Mouse (Mus musculus): ENCODE measurements around the gene Junb.

Gene Junb

DNA sequence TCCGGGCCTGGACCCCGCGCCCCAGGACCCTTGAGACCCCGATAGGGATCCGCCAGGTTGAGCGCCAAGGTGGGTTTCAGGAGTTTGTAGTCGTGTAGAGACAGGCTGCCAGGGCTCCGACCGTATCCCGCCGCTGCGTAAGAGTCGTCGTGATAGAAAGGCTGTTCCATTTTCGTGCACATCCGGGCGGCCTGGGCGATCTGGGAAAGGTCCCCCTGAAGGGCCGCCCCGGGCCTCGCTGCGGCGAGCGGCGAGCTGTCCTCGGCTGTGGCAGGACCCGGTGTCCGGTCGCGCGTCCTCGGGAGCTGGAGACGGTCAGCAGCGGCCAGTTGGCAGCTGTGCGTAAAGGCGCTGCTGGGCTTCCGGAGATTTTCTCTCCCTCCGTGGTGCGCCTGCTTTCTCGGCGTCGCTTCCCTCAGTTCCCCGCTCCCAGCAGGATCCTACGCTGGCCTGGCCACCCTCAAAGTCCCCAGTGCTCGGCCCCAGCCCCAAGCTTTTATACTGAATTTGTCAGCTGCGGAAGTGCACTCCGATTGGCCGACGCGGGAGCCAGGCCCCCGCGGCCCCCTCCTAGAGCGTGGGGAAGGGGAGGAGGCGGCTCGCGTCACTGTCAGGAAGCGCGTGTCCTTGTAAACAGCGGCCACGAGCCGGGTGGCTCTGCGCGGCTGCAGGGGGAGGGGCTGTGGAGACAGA, at the start of gene Junb:
Gene Junb (minus strand): TSS at position 471 of the 693 bp plus-strand sequence.
- DNase-seq = peak; percentile 97

DNA sequence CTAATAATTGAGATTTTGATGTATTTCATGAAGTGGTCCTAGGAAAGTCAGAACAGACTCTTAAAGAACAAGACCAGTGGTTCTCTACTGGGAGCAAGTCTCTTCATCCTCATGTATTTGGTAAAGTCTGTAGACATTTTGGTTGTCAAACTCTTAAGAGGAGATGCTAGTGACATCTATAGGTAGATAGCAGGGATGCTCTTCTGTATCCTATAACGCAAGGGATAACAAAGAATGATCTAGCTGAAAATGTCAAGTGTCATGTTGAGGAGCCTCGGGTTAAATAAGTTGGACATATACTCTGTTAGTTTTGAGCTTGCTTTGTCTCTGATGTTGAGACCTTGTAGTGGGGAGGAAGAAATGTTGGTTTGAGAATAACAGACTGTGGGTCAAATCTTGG, 49.4 kb upstream of the Junb start:
- DNase-seq = no peak

DNA sequence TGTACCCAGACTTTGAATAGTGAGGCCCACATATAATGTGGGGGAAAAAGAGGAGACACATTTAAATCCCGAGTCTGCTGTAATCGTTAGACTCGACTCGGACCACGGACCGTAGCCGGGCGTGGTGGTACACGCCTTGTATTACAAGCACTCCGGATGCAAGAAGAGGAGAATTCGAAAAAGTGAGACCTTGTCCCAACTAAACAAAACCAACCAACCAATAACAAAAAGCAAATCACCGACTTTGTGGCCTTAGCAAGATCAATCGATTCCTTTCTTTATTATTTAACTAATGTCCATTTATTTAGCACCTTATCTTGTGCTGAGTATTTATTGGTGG, 49.0 kb upstream of the Junb start:
- no peak for DNase-seq

GRCm38 (mm10) chr8:85026670-85027515, 48.4 kb upstream of the Junb start, which contains the start of gene Trir:
TSS of gene Trir (plus strand) at chr8:85026823.
- peak; percentile 98 for DNase-seq

GRCm38 (mm10) chr8:85025098-85025932, 46.8 kb upstream of the Junb start, which contains the start of gene Asna1:
TSS of gene Asna1 (minus strand) at chr8:85025281.
- peak; percentile 97 for DNase-seq

GRCm38 (mm10) chr8:85023846-85024245, 45.3 kb upstream of the Junb start:
- DNase-seq = no peak

DNA sequence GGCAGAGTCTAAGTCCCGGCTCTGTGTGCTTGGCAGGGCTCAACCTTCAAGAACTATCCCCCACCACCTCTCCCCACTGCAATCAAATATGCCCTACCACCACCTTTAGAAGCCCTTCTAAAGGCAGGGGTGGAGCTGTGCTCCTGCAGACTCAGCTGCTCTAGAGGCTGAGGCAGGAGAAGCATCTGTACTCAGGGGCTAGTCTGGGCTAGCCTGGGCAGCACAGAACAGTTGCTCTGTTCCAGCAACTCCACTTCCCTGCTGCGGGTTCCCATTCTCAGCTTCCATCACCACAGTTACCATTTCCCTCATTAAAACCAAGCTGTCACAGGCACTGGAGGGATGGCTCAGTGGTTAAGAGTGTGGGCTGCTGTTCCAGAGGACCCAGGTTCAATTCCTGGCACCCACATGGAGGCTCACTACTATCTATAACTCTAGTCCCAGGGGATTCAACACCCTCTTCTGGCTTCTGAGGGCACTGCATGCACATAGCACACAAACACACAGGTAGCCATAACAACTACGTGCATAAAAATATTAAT, 43.1 kb upstream of the Junb start:
- DNase-seq = no peak

DNA sequence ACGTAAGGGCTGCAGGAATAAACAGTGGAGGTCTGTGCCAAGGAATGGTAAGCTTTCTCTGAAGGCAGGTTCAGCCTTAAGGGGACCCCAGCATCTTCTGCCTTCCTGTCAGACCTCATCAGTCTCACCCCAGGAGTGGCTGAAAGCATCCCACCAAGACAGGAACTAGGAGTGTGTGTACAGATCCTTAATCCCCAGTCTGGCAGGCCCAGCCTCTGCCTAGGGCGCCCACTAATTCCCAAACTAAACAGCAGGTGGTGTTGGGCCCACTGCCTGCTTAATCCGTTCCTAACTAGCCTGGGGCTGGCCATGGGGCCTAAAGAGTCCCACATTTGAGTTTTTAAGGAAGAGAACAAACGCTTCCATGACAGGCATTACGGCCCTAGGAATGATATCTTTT, 38.7 kb upstream of the Junb start:
- peak; percentile 59 for DNase-seq

- no peak for DNase-seq
Measured at GRCm38 (mm10) chr8:85016724-85017123, 38.2 kb upstream of the Junb start.

DNA sequence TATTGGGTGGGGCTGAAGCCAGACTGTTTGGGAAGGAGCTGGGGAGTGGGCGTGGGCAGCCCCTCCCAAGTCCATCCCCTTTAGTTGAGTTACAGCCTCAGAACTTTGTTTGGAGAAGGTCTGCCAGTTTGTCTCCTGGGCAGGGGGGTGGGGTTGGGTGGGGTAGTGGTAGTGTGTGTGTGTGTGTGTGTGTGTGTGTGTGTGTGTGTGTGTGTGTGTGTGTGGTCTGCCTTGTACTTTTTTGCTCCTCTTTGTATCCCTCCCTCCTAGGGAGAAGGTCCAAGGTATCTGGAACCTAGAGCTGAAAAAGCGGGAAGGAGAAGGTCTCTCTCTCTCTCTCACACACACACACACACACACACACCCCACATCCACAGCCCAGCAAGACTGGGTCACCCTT, 35.9 kb upstream of the Junb start, which contains the start of gene Best2:
Gene Best2 (minus strand): TSS at position 101 of the 400 bp plus-strand sequence.
- no peak for DNase-seq

DNA sequence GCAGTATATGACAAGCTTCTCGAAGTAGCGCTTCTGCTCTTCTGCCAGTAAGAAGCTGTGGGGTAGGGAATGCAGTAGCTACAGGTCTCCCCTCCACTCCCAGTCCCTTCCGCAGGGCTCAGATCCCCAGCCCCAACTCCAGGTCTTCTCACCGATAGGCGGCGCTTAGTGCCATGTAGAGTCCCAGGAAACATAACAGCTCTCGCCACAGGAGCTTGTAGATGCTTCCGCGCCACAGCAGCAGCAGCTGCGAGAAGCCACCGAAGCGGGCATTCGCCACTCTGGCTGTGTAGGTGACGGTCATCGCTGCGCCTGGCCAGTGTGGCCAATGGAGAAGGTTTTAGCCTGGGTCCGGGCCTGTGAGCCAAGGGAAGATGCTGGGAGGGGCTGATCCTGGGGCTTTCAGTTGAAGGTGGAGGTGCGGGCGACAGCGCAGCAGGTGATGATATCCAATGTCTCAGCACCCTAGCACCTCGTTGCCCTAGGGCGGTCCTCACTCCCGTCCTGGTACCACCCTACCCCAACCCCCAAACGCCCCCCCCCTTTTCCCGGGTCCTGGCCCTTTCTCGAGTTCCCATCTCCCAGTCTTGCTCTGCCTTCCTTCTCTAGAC, 34.8 kb upstream of the Junb start:
- DNase-seq = peak; percentile 92

- DNase-seq = no peak
Measured at GRCm38 (mm10) chr8:85011242-85011641, 32.7 kb upstream of the Junb start.

DNA sequence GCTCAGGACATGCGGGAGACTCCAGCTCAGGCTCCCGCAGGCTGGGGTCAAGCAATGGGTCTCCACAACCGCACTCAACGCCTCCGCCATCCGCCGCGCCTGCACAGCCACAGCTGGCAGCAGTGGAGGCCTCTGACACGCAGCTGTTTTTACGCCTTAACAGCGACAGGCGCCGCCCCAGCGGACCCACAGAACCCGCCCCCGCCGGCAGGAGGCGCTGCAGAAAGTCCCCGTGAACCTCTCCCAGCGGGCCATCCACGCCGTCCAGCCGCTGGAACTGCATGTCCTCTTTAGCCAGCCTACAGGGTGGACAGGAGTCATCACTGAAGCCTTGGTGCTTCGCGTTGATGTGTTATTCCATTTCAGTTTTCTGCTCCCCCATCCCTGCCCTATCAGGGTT, 29.2 kb upstream of the Junb start:
- peak; percentile 60 for DNase-seq

DNA sequence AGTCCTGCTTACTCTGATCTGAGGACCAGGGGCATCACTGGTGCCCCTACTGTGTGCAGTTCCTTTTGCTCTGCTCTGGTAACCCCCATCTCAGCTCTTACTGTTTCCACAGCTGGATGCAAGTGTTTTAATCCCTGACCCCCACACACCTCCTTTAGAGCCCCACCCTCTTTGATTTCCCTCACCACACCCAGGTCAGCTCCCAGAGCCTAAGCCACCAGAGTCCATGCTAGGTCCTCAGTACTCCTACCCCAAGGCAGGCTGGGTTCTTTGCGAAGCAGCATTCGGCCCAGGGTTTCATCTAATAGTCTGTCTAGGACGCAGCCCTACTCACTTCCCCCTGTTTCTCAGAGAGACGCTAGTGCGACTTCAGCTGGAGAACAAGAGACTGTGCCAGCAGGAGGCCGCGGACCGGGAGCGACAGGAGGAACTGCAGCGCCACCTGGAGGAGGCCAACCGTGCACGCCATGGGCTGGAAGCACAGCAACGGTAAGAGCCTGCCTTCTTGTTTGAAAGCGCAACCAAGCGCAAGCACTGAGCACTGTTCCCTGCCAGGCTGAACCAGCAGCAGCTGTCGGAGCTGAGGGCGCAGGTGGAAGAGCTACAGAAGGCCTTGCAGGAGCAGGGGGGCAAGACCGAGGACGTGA, 19.3 kb upstream of the Junb start:
- peak; percentile 95 for DNase-seq

DNA sequence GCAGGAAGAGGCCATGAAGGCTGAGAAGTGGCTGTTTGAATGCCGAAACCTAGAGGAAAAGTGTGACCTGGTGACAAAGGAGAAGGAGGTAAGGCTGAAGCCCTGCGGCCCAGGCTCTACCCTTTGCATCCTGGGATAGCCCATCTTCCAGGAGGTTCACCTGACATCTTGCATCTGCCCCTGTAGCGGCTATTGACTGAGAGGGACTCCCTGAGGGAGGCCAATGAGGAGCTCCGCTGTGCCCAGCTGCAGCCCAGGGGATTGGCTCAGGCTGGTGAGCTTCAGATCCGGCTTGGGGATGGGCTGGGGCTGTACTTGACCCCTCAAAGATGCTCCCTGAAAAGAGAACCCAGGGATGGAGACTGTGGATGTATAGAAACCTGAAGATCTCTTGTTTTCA, 18.5 kb upstream of the Junb start:
- no peak for DNase-seq

DNA sequence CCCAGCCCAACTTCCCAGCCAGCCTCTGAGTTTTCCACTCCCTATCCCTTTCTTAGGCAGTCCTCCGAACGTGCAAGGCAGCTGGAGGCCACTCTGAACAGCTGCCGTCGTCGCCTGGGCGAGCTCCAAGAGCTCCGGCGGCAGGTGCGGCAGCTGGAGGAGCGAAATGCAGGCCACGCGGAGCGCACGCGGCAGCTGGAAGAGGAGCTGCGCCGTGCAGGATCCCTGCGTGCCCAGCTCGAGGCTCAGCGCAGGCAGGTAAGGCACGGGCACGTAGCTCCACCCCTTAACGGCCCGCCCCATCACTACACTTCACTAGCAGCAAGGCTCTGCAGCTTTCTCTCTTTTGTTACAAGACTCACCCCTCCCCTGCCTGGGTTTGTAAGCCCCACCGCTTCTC, 17.2 kb upstream of the Junb start:
- no peak for DNase-seq

GRCm38 (mm10) chr8:84994375-84994774, 15.9 kb upstream of the Junb start:
- no peak for DNase-seq

- no peak for DNase-seq
Measured at GRCm38 (mm10) chr8:84990836-84991235, 12.3 kb upstream of the Junb start.

- peak; percentile 99 for DNase-seq
Measured at GRCm38 (mm10) chr8:84990349-84990748, 11.8 kb upstream of the Junb start, which contains the start of gene Hook2. TSS of gene Hook2 (plus strand) at chr8:84990603.

DNA sequence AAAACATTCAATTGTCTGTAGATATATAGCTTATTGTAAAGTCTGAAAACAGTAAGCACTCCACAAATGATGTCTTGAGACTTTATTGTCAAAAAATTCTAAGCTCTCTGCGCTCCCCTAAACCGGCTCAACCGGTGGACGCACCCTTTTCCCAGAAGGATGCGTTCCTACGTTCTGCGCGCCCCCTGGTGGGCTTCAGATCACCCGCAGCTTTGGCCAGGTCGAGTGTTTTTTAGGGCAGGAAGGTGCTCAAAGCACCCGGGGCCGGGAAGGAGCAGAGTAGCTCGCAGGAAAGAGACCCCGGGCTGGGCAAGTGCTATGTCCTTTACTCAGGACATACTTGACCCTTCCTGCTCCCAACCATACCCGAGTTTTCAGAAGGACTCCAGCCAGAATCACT, 11.3 kb upstream of the Junb start:
- DNase-seq = peak; percentile 93

DNA sequence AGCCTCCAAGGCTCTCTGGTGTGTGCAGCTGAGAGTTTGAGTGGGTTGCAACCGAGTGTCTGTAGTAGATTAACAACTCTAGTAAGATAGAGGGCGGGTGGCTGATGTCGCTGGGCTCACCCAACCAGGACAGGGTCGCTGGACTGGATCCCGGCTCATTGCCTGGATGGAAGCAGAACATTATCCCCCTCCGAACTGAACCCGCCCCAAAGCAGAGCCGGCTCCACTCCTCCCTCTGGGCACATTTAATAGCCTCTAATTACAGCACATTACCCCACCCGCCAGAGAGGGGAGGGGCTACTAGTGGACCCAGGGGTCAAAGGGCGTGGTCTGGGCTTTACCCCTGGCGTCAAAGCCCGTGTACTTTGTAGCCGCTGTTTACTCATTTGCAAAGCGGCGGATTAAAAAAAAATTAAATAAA, 10.8 kb upstream of the Junb start:
- DNase-seq = peak; percentile 57

GRCm38 (mm10) chr8:84987903-84988302, 9.4 kb upstream of the Junb start:
- DNase-seq = no peak
